Mouse (Mus musculus): ENCODE data around the gene Exosc5.

DNA sequence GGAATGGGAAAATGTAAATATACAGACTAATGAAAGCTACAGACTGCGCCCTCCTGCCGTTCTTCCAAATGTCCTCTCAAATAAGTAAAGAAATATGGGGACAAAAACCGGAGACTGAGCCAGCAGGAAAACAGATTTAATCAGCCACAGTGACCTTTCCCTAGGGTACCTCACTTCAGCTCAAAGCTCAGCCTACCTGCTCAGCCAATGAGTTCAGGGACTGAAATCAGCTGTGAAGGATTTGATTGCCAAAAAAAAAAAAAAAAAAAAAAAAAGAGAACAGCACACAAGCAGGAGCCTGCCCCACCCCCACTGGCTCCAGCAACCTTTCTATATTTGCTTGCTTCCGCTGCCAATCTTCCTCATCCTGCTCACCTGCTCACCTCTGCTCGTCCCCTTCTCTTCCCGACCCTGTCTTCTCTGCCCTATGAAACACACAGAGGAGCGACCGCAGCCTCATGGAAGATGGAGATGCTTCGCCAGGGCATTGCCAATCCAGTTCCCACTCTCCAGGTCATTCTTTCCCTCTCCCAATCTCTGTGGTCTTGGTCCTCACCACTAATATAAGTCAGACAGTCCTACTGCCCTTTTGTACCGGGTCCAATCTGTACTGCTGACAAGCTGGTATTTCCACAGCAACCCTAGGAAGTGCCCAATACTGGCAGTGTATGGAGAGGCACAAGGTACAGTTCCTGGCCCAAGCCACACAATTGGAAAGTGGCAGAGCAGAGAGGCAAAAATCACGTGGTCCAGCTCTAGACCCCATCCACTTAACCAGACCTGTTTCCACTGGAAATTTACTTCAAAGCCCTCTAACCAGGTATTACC is 3.1 kb upstream of the Exosc5 start:
- no peak for TF ChIP-seq CTCF (IDR thresholded peaks at IDR 0.05; ENCODE audit: low read depth)
- TF ChIP-seq EP300 (optimal IDR thresholded peaks at IDR 0.05) = no peak
